Mouse (Mus musculus): Measurements from ENCODE around the gene Cpxm2.

The Cpxm2 gene

DNA sequence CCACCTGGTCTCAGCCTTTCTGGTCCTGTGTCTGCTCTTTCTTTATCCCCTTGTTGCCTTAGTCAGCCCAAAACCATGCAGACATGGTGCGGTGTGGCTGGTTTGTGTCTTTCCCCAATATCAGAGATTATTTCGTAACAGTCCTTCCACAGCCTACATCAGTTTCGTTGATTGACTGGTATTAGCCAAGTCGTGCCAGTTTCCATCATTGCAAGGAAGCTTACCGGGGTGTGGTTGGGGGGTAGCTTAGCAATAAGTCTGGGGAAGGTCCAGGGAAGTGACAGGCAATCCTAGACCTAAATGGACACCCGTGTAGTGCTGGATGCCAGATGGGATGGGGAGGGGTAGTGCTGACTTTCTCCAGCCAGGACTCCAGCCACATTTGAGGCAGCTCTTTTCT lies 128.9 kb downstream of the Cpxm2 start:
- DNase-seq (ENCODE audit: low read depth) = no peak

GRCm38 (mm10) chr7:132015933-132016332 lies 138.6 kb downstream of the Cpxm2 start:
- DNase-seq (ENCODE audit: low read depth) = no peak

DNA sequence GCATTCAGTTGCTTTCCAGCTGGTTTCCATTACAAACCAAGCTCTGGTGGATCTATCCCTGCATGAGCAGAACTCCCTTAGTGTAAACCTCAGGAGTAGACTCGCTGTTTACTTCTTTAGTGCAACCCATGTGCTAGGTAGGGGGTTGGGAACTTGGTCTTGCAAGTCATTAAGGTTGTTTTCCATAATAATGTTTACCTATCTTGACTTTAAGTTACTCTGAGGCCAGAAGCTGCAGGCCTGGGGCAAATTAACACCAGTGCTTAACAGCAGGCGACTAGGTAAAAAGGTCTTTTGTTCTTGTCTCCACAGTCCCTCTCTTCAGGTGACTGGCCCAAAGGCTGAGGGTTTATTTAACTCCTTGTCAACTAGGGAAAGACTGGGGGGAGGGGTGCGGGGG lies 139.3 kb downstream of the Cpxm2 start:
- no peak for DNase-seq (ENCODE audit: low read depth)

DNA sequence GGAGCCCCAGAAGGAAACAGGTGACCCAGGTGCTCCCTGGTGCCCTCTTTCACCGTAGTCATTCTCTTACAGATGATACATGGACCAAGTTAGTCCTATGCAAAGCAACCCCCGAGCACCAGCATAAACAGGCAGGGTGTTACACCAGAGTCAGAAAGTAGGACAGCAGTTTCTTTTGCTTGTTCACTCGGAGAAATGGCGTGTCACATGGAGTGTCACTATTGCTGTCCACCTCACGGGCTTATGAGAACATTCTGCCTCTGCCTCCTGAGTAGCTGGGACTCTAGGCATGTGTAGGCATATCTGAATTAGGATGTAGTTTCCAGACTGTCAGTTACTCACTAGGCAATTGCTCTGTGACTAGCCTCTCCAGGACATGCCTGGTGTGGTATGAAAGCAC lies 140.6 kb downstream of the Cpxm2 start:
- DNase-seq (ENCODE audit: low read depth) = no peak

GRCm38 (mm10) chr7:132012969-132013679 lies 141.4 kb downstream of the Cpxm2 start:
- DNase-seq (ENCODE audit: low read depth) = no peak

GRCm38 (mm10) chr7:132009002-132009401 lies 145.5 kb downstream of the Cpxm2 start:
- no peak for DNase-seq (ENCODE audit: low read depth)

DNA sequence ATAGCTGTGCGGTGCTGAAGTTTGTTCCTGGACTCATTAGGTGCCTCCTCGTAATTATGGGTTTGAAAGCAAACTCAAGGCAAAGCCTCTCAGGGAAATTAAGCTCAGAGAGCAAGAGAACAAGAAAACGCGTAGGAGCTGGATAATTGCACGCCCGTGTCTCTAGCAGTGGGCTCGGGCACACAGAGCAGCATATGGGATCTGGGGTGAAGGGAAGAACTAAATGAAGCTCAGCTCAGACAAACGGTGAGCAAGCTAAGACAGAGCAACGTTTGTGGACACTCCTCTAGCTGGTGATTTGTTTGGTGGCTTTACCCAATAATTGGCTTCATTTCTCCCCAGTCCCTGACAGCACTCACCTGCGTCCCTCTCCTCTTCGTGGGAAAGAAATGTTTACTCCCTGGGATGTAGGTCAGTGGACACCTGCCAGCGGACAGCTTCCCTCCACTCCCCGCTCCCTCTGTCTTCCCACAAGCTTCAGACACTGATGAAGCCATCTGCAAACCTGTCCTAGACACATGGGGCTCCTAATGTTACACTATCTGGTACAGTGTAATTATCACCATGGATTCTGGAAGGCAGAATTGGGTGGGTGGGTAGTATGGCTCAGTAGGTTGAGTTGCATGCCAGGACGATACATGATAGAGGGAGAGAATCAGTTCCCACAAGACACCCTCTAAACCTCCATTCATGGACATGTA lies 148.4 kb downstream of the Cpxm2 start:
- DNase-seq (ENCODE audit: low read depth) = no peak

DNA sequence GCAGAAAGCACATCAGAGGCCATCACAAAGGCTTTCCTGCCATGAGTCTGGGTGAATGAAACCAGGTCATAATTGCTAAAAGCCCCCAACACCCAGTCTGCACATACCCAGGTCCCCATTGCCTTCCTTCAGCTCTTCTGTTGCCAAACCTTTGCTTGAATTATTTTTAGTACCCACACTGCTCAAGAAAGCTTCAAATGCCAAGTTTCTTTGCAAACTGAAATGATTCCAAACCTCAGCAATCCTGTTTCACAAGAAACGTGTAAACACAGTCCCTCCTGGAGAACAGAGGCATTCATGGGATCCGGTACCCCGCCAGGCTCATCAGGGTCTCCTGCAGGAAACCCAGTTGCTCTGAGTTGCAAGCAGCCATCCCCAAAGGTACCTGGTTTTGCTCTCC lies 161.7 kb downstream of the Cpxm2 start:
- no peak for DNase-seq (ENCODE audit: low read depth)

DNA sequence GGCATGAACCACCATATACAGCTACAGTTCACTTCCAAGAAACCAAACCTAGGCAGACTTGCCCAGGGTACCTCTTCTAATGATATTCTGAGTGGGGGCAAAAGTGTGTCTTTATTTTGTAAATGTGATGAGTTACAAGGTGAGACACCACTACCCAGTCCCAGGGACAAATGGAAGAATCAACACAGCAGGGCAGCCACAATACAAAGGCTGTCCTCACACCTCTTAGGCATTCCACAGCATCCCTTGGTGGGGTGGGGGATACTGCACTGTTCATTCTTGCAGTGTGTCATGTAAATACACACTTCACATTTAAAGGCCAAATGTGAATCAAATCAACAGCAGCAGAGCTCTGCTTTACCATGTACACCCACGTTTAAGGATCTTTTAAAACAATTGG lies 162.3 kb downstream of the Cpxm2 start:
- DNase-seq (ENCODE audit: low read depth) = no peak

GRCm38 (mm10) chr7:131989056-131989455 lies 165.5 kb downstream of the Cpxm2 start:
- no peak for DNase-seq (ENCODE audit: low read depth)
